Mouse (Mus musculus) mammary gland, adult 2 months (tissue): ENCODE measurements around the gene Olfr914. TPM values are rescaled to one million over a fixed set of nuclear protein-coding genes. Genes with fewer than 3 reads are reported as not detected.

Experiments used
- polyA plus RNA-seq: library from polyadenylated mRNA; depleted of rRNA; stranded (reverse); fragments of >200 nt; gene quantifications from 2 replicates; pipeline ENCODE4 v1.2.3, GENCODE M21; 2012; ENCODE audit warnings: low replicate concordance; rRNA removed

Gene Olfr914
- not detected in 2 replicates for polyA plus RNA-seq

DNA sequence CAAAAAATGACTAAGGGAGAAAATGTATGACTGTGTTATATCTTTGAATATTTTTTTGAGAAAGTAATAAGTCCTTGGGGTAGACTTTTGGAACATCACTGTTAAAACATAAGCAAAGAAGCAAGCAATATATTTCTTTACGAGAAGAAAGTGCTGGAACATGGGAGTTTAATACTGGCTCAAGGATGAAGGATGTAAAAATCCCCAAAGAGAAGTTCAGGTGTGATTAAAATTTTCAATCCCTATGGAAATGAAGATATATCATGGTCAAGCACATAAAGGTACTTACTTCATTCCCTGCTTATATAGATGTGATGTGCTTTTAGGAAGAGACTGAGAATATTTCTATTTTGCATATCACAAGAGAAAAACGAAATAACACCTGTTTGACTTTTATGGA lies at the start of gene Olfr914:
Olfr914 (plus strand) TSS at position 301 of the 400 bp plus-strand sequence.

DNA sequence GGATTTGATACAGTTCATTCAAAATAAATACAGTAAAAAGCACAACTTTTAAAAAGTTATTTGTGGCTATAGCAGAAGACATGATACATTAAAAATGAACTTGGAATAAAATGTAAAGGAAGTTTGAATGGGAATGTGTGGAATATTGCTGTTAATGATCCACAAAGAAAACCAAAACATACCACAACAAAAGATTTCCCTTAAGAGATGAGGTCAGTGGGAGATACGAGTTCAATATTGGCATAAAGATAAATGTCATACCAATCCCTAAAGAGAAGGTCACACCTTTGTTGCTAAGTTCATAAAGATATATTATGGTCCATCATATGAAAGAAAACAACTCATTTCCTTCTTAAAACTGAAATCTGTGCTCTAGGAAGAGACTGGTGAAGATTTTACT lies 25.0 kb upstream of the Olfr914 start, which contains the start of gene Olfr912:
Olfr912 (plus strand) TSS at position 301 of the 400 bp plus-strand sequence.

DNA sequence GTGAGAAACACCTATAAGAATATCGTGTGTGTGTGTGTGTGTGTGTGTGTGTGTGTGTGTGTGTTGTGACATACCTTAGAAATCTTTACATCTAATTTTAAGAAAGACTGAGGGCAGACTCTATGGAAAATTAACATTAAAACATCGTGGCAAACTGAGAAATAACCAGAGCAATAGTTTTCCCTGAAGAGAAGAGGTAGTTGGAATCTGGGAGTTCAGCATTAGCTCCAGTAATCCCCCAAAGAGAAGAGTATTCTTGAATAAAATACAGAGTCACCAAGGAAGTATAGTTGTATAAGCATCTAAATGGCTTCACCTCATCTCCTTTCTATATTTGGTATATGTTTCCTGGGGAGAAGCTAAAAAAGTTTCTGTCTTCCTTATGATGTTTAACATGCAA lies 12.4 kb upstream of the Olfr914 start, which contains the start of gene Olfr913:
Olfr913 (plus strand) TSS at position 301 of the 400 bp plus-strand sequence.

GRCm38 (mm10) chr9:38659775-38660174 lies 54.9 kb downstream of the Olfr914 start, which contains the start of gene Olfr916:
Olfr916 (minus strand) TSS chr9:38659875.

Other genes with a start within 250 kb of the Olfr914 start
- gene Olfr250, start 238.2 kb upstream of the Olfr914 start, polyA plus RNA-seq = not detected in 2 replicates
- gene Olfr251, start 228.0 kb upstream of the Olfr914 start, polyA plus RNA-seq = not detected in 2 replicates
- not detected in 2 replicates for gene Olfr147, start 203.4 kb upstream of the Olfr914 start, polyA plus RNA-seq
- gene Olfr901, start 175.6 kb upstream of the Olfr914 start, polyA plus RNA-seq = not detected in 2 replicates
- not detected in 2 replicates for gene Olfr902, start 157.4 kb upstream of the Olfr914 start, polyA plus RNA-seq
- not detected in 2 replicates for gene Olfr904, start 142.0 kb upstream of the Olfr914 start, polyA plus RNA-seq
- not detected in 2 replicates for gene Olfr905, start 134.0 kb upstream of the Olfr914 start, polyA plus RNA-seq
- gene Olfr906, start 118.0 kb upstream of the Olfr914 start, polyA plus RNA-seq = not detected in 2 replicates
- gene Olfr907, start 109.3 kb upstream of the Olfr914 start, polyA plus RNA-seq = not detected in 2 replicates
- gene Olfr911-ps1, start 83.5 kb upstream of the Olfr914 start, polyA plus RNA-seq = not detected in 2 replicates
- gene Olfr910, start 67.3 kb upstream of the Olfr914 start, polyA plus RNA-seq = not detected in 2 replicates
- not detected in 2 replicates for gene Olfr912, start 24.9 kb upstream of the Olfr914 start, polyA plus RNA-seq
- not detected in 2 replicates for gene Olfr913, start 12.3 kb upstream of the Olfr914 start, polyA plus RNA-seq
- not detected in 2 replicates for gene Olfr916, start 54.8 kb downstream of the Olfr914 start, polyA plus RNA-seq
- not detected in 2 replicates for gene Olfr917, start 60.7 kb downstream of the Olfr914 start, polyA plus RNA-seq
- not detected in 2 replicates for gene Olfr918, start 69.5 kb downstream of the Olfr914 start, polyA plus RNA-seq
- not detected in 2 replicates for gene Olfr919, start 98.6 kb downstream of the Olfr914 start, polyA plus RNA-seq
- 15.3 and 43.0 TPM in 2 replicates for gene Vwa5a, start 113.2 kb downstream of the Olfr914 start, polyA plus RNA-seq
- 0.18 and 0.42 TPM in 2 replicates for gene Olfr920, start 147.2 kb downstream of the Olfr914 start, polyA plus RNA-seq
- gene Olfr921, start 168.0 kb downstream of the Olfr914 start, polyA plus RNA-seq = not detected in 2 replicates
- gene Olfr922, start 209.5 kb downstream of the Olfr914 start, polyA plus RNA-seq = not detected in 2 replicates
- not detected in 2 replicates for gene Olfr923, start 221.4 kb downstream of the Olfr914 start, polyA plus RNA-seq
- not detected in 2 replicates for gene Olfr924, start 239.3 kb downstream of the Olfr914 start, polyA plus RNA-seq
- not detected in 2 replicates for gene Olfr26, start 250.0 kb downstream of the Olfr914 start, polyA plus RNA-seq